8 mouse cellular contexts compared by ENCODE assay signal in the genomic region with DNA sequence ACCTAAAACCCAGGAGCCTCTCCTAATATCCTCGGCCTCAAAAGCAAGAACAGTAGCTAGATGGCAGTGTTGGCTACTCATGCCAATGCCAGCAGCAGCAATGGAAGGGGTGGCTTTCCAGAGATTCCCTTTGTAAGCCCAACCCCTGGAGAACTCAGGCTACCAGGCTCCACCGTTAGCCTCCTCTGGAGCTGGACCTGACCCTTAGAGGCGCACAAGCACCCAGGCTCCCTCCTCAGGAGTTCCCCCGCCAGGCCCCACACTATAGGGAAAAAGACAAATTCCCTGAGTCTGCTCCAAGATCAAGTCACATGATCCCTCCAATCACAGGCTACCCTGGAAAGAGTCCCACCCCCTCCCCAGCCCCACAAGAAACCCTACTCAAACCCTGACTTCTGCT. TPM values are rescaled to one million over a fixed set of nuclear protein-coding genes. Genes with fewer than 3 reads are reported as not detected.
DNase-seq lines count a peak whose midpoint lies in the region; ATAC-seq lines count a peak whose summit lies in the region.

No protein-coding gene starts in this region.

- DNase-seq in forebrain, embryonic 10.5 days (ENCODE audit: extremely low spot score, low spot score) = no peak
- DNase-seq in forebrain, embryonic 11.5 days (ENCODE audit: low spot score) = no peak
- peak; percentile 68 for DNase-seq in adipocyte (ENCODE audit: low spot score)
- DNase-seq in layer of hippocampus, adult 9-11 months = peak; percentile 44
- DNase-seq in testis, postnatal 10 days (ENCODE audit: low spot score) = no peak
- DNase-seq in ovary, postnatal 10 days (ENCODE audit: low spot score) = no peak

- no peaks in the 10 kb centered on the region for H3K9me3 ChIP-seq in forebrain, embryonic 10.5 days
- no peaks in the 10 kb centered on the region for H3K9me3 ChIP-seq in forebrain, embryonic 11.5 days (ENCODE audit: control insufficient read depth, low read length)
- no peaks in the 10 kb centered on the region for H3K9me3 ChIP-seq in midbrain, embryonic 13.5 days

- no peak overlapping the region for H3K9ac ChIP-seq in forebrain, embryonic 11.5 days (ENCODE audit: low read length)
- H3K9ac ChIP-seq in midbrain, embryonic 13.5 days (replicated peaks) = no peak overlapping the region

- 14% methylated on average over 4 of the region's 4 CpGs for WGBS in forebrain, embryonic 10.5 days
- WGBS in forebrain, embryonic 11.5 days = 11% methylated on average over 4 of the region's 4 CpGs
- 12% methylated on average over 4 of the region's 4 CpGs for WGBS in midbrain, embryonic 13.5 days

- no peaks in the 10 kb centered on the region for H3K36me3 ChIP-seq in forebrain, embryonic 10.5 days (replicated peaks)
- H3K36me3 ChIP-seq in forebrain, embryonic 11.5 days (ENCODE audit: control insufficient read depth, insufficient read depth, low read length) = no peaks in the 10 kb centered on the region
- H3K36me3 ChIP-seq in midbrain, embryonic 13.5 days = no peaks in the 10 kb centered on the region

- H3K27me3 ChIP-seq in forebrain, embryonic 10.5 days (ENCODE audit: poor library complexity, severe bottlenecking) = no peaks in the 10 kb centered on the region; the same call in 1 of the 2 replicates
- no peaks in the 10 kb centered on the region for H3K27me3 ChIP-seq in forebrain, embryonic 11.5 days (ENCODE audit: control insufficient read depth, insufficient read depth, low read length)
- H3K27me3 ChIP-seq in midbrain, embryonic 13.5 days = no peaks in the 10 kb centered on the region

- no peak for ATAC-seq in forebrain, embryonic 11.5 days (replicated peaks; ENCODE audit: low FRiP score)
- ATAC-seq in frontal cortex, adult (ENCODE audit: low TSS enrichment) = peak; percentile 86
- peak; percentile 34 for ATAC-seq in midbrain, embryonic 13.5 days

- H3K4me1 ChIP-seq in forebrain, embryonic 10.5 days = peaks cover 21% of the 10 kb centered on the region
- no peaks in the 10 kb centered on the region for H3K4me1 ChIP-seq in forebrain, embryonic 11.5 days (replicated peaks; ENCODE audit: control insufficient read depth, insufficient read depth, low read length)
- no peaks in the 10 kb centered on the region for H3K4me1 ChIP-seq in midbrain, embryonic 13.5 days (replicated peaks)

- H3K27ac ChIP-seq in forebrain, embryonic 10.5 days = 0 out of 2 replicates have a peak overlapping the region, but pooled peaks have one; percentile 35
- no peak overlapping the region for H3K27ac ChIP-seq in forebrain, embryonic 11.5 days (ENCODE audit: low read depth, low read length)
- H3K27ac ChIP-seq in midbrain, embryonic 13.5 days = no peak overlapping the region

- H3K4me3 ChIP-seq in forebrain, embryonic 10.5 days = peak overlapping the region; percentile 19; the same call in 1 of the 2 replicates
- no peak overlapping the region for H3K4me3 ChIP-seq in forebrain, embryonic 11.5 days (ENCODE audit: low read depth, low read length)
- no peak overlapping the region for H3K4me3 ChIP-seq in midbrain, embryonic 13.5 days (replicated peaks)

- H3K4me2 ChIP-seq in forebrain, embryonic 11.5 days (ENCODE audit: low read depth, low read length, severe bottlenecking) = no peak overlapping the region
- H3K4me2 ChIP-seq in midbrain, embryonic 13.5 days (replicated peaks) = peak overlapping the region; percentile 27; the same call in 1 of the 2 replicates

RNA-seq across cellular contexts. Expression of a gene that starts 10.9 kb away (rescaled TPM):
- 0.47 and 0.59 TPM in 2 replicates for polyA plus RNA-seq in forebrain, embryonic 10.5 days (2016; fragmentation: Nextera tagmentation; extraction: Ambion mirVana)
- polyA plus RNA-seq in forebrain, embryonic 11.5 days (2014; fragmentation: Nextera tagmentation; extraction: Ambion mirVana) = 0.16 and 0.51 TPM in 2 replicates
- polyA plus RNA-seq in midbrain, embryonic 13.5 days (2015; fragmentation: Nextera tagmentation; extraction: Ambion mirVana) = 0.52 and 0.71 TPM in 2 replicates

Comparison
In these comparisons a context has a peak if more than half of its experiments do, and no peak if none do; other contexts are left out.
1. DNase-seq: peak in adipocyte (single experiment) and layer of hippocampus, adult 9-11 months (single experiment); none in forebrain, embryonic 10.5 days (single experiment), forebrain, embryonic 11.5 days (single experiment), testis, postnatal 10 days (single experiment) and ovary, postnatal 10 days (single experiment).